Mouse (Mus musculus) liver, embryonic 14.5 days (tissue): ENCODE data around the gene Arhgap10.

Experiments
- CTCF ChIP-seq: IDR thresholded peaks from 2 replicates; pipeline ENCODE4 v1.5.1; 2016; ENCODE audit warnings: antibody characterized with exemption, low read depth, control low read depth
- EP300 ChIP-seq: IDR thresholded peaks from 2 replicates; pipeline ENCODE4 v1.6.1; 2016; ENCODE audit warnings: antibody characterized with exemption, low read depth

DNA sequence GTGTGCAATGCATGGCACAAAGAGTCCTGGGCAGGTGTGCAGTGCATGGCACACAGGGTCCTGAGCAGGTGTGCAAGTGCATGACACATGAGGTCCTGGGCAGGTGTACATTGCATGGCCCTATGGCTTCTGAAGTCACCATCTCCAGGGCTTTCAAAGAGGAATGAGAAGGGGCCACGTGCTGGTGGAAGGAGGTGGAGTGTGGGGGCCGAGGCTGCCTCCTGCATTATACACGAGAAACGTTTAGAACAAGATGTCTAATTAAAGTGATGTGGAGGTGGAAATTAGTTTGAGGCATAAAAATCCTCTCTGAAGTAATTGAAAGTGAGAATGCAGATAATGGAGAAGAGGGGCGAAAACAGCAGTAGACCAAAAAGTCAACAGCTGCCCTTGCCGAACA lies 93.9 kb downstream of the Arhgap10 start:
- no peak for TF ChIP-seq CTCF
- TF ChIP-seq EP300, result no peak
